In genomic region chr2:80762013-80762612, GRCm38 (mm10) we compare ENCODE assay signal across 8 mouse cellular contexts.
DNase-seq lines count a peak whose midpoint lies in the region; ATAC-seq and TF ChIP-seq lines count a peak whose summit lies in the region.

No protein-coding gene starts in this region.

- no peak for TF ChIP-seq EP300 in heart, postnatal 0 days (IDR thresholded peaks at IDR 0.05; ENCODE audit: low read depth)

- TF ChIP-seq CTCF in heart, postnatal 0 days (IDR thresholded peaks at IDR 0.05; ENCODE audit: low read depth), result peak; percentile 62

- peak; percentile 63 for DNase-seq in heart, postnatal 0 days (ENCODE audit: low spot score)
- no peak for DNase-seq in heart, adult 9 months (ENCODE audit: low spot score in 2 of 2)
- peak; percentile 3 for DNase-seq in thymus, postnatal 14 days
- DNase-seq in thymus, postnatal 36 days, result no peak
- peak; percentile 37 for DNase-seq in layer of hippocampus, adult 9-11 months
- peak; percentile 17 to 18 for DNase-seq in right cerebral cortex, postnatal 36 days (ENCODE audit: low spot score in 2 of 2)
- DNase-seq in heart, postnatal 25 days (ENCODE audit: low spot score), result no peak

- H3K4me3 ChIP-seq in heart, postnatal 0 days (ENCODE audit: low read depth, low read length), result no peak overlapping the region
- H3K4me3 ChIP-seq in forebrain, embryonic 12.5 days (replicated peaks), result no peak overlapping the region

- no peaks in the 10 kb centered on the region for H3K36me3 ChIP-seq in heart, postnatal 0 days (replicated peaks; ENCODE audit: control insufficient read depth, insufficient read depth, low read length)
- no peaks in the 10 kb centered on the region for H3K36me3 ChIP-seq in forebrain, embryonic 12.5 days (replicated peaks)

- H3K9me3 ChIP-seq in heart, postnatal 0 days (replicated peaks; ENCODE audit: control insufficient read depth, low read length), result no peaks in the 10 kb centered on the region
- H3K9me3 ChIP-seq in forebrain, embryonic 12.5 days, result no peaks in the 10 kb centered on the region

- intact Hi-C loops in heart, postnatal 25 days (cut with DNase I), result loop anchor here (10.0 kb wide), 1 partner anchor 573 kb away; no protein-coding TSS in a partner anchor

- no peaks in the 10 kb centered on the region for H3K27me3 ChIP-seq in heart, postnatal 0 days (ENCODE audit: control insufficient read depth, insufficient read depth, low read length)
- no peaks in the 10 kb centered on the region for H3K27me3 ChIP-seq in forebrain, embryonic 12.5 days

- H3K4me2 ChIP-seq in heart, postnatal 0 days (ENCODE audit: low read depth, low read length), result no peak overlapping the region
- H3K4me2 ChIP-seq in forebrain, embryonic 12.5 days, result no peak overlapping the region

- ATAC-seq in heart, postnatal 0 days (ENCODE audit: insufficient read depth, low read depth), result no peak
- 0 out of 2 replicates have a peak, but pooled peaks have one; percentile 44 for ATAC-seq in forebrain, embryonic 12.5 days (ENCODE audit: low FRiP score)

- WGBS in heart, postnatal 0 days, result 37% methylated on average over 3 of the region's 3 CpGs
- WGBS in forebrain, embryonic 12.5 days, result 42% methylated on average over 3 of the region's 3 CpGs

- H3K9ac ChIP-seq in heart, postnatal 0 days (replicated peaks; ENCODE audit: low read depth, low read length), result no peak overlapping the region
- no peak overlapping the region for H3K9ac ChIP-seq in forebrain, embryonic 12.5 days

- no peak overlapping the region for H3K27ac ChIP-seq in heart, postnatal 0 days (ENCODE audit: low read depth)
- H3K27ac ChIP-seq in forebrain, embryonic 12.5 days, result no peak overlapping the region

- H3K4me1 ChIP-seq in heart, postnatal 0 days (ENCODE audit: control insufficient read depth, insufficient read depth), result no peaks in the 10 kb centered on the region
- H3K4me1 ChIP-seq in forebrain, embryonic 12.5 days, result no peaks in the 10 kb centered on the region

Comparison
In these comparisons a context has a peak if more than half of its experiments do, and no peak if none do; other contexts are left out.
1. DNase-seq: peak in heart, postnatal 0 days (single experiment), thymus, postnatal 14 days (single experiment), layer of hippocampus, adult 9-11 months (single experiment) and right cerebral cortex, postnatal 36 days (2 of 2); none in heart, adult 9 months (0 of 2), thymus, postnatal 36 days (0 of 2) and heart, postnatal 25 days (single experiment).